12 mouse cellular contexts compared by ENCODE assay signal in the genomic region with DNA sequence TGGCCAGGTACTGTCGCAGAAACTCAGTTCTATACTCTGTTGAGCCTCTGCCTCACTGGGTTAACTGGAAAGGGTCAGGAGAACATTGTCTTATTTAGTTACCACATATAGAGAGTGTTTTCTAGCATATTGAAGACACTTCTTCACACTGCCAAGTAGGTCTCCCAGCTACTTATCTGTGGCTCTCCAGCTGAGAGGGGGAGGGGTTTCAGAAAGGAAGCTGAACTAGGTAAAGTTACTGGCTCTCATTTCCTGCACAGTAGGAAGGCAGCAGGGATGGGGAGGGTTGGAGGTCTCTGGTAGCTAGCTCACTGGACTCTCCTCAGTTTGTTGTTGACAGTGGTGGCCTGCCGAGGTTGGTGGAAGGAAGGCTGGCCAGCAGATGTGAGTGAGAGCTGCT. TPM values are rescaled to one million over a fixed set of nuclear protein-coding genes. Genes with fewer than 3 reads are reported as not detected.
DNase-seq lines count a peak whose midpoint lies in the region; ATAC-seq and TF ChIP-seq lines count a peak whose summit lies in the region.
"Had no signal": no experiment of that assay in that cellular context is flagged by ENCODE, and none has a peak within 500 bp of the region (broad histone marks: within the 10 kb centered on the region; RNA-seq: fewer than 3 reads in every experiment).

No protein-coding gene starts in this region.

- no peaks in the 10 kb centered on the region for H3K27me3 ChIP-seq in kidney, embryonic 14.5 days (ENCODE audit: control insufficient read depth, insufficient read depth, low read length)
- H3K27me3 ChIP-seq in liver, postnatal 0 days (ENCODE audit: insufficient read depth, low read length), result no peaks in the 10 kb centered on the region
- H3K27me3 ChIP-seq in forebrain, embryonic 16.5 days (replicated peaks; ENCODE audit: control insufficient read depth, insufficient read depth, low read length), result no peaks in the 10 kb centered on the region
- H3K27me3 ChIP-seq: embryonic facial prominence, embryonic 13.5 days; limb, embryonic 12.5 days had no signal

- H3K27ac ChIP-seq in kidney, embryonic 14.5 days (ENCODE audit: low read depth, low read length), result no peak overlapping the region
- no peak overlapping the region for H3K27ac ChIP-seq in liver, postnatal 0 days (ENCODE audit: low read depth)
- H3K27ac ChIP-seq in forebrain, embryonic 16.5 days (ENCODE audit: low read length), result no peak overlapping the region
- H3K27ac ChIP-seq: embryonic facial prominence, embryonic 13.5 days; kidney, postnatal 0 days; limb, embryonic 12.5 days had no signal

- peak; percentile 27 to 30 for DNase-seq in kidney, postnatal 36 days
- DNase-seq in liver, postnatal 0 days, result no peak
- DNase-seq in ovary, postnatal 14 days (ENCODE audit: low spot score), result no peak
- no peak for DNase-seq in layer of hippocampus, adult 8-10 months (ENCODE audit: low spot score in 2 of 2)
- DNase-seq: retina, postnatal 1 day had no signal

- no peak overlapping the region for H3K4me2 ChIP-seq in kidney, embryonic 14.5 days (replicated peaks; ENCODE audit: low read depth, low read length)
- H3K4me2 ChIP-seq in liver, postnatal 0 days (ENCODE audit: low read depth, low read length), result no peak overlapping the region
- H3K4me2 ChIP-seq in forebrain, embryonic 16.5 days (ENCODE audit: low read length), result no peak overlapping the region
- H3K4me2 ChIP-seq: embryonic facial prominence, embryonic 13.5 days; limb, embryonic 12.5 days had no signal

- TF ChIP-seq CTCF in liver, postnatal 0 days (IDR thresholded peaks at IDR 0.05; ENCODE audit: low read depth), result no peak

- H3K9me3 ChIP-seq in kidney, embryonic 14.5 days (ENCODE audit: control insufficient read depth, low read length), result no peaks in the 10 kb centered on the region
- no peaks in the 10 kb centered on the region for H3K9me3 ChIP-seq in liver, postnatal 0 days (ENCODE audit: low read length)
- H3K9me3 ChIP-seq in forebrain, embryonic 16.5 days (ENCODE audit: control insufficient read depth, low read length), result no peaks in the 10 kb centered on the region
- H3K9me3 ChIP-seq: embryonic facial prominence, embryonic 13.5 days; limb, embryonic 12.5 days had no signal

- H3K4me1 ChIP-seq in kidney, embryonic 14.5 days (ENCODE audit: control insufficient read depth, insufficient read depth, low read length), result peaks cover 9% of the 10 kb centered on the region; the same call in 1 of the 2 replicates
- H3K4me1 ChIP-seq in liver, postnatal 0 days (ENCODE audit: insufficient read depth), result peaks cover 45% of the 10 kb centered on the region
- peaks cover 3% of the 10 kb centered on the region; the same call in 1 of the 2 replicates for H3K4me1 ChIP-seq in forebrain, embryonic 16.5 days (replicated peaks; ENCODE audit: control insufficient read depth, insufficient read depth, low read length)

- WGBS in kidney, embryonic 14.5 days, result 53% methylated on average over 2 of the region's 2 CpGs
- WGBS in liver, postnatal 0 days (ENCODE audit: insufficient replicate concordance), result 37% methylated on average over 2 of the region's 2 CpGs
- 51% methylated on average over 2 of the region's 2 CpGs for WGBS in forebrain, embryonic 16.5 days

- ATAC-seq in kidney, embryonic 14.5 days (ENCODE audit: low FRiP score, low TSS enrichment), result no peak
- peak; percentile 40 for ATAC-seq in CD4-positive, CD25-positive, alpha-beta regulatory T cell, adult 4 months
- ATAC-seq in common myeloid progenitor, adult 5-6 weeks (replicated peaks; ENCODE audit: low read depth, poor library complexity, severe bottlenecking), result peak; percentile 65
- ATAC-seq in liver, postnatal 0 days, result no peak
- no peak for ATAC-seq in forebrain, embryonic 16.5 days

- no peaks in the 10 kb centered on the region for H3K36me3 ChIP-seq in kidney, embryonic 14.5 days (ENCODE audit: control insufficient read depth, insufficient read depth, low read length)
- H3K36me3 ChIP-seq in liver, postnatal 0 days (replicated peaks; ENCODE audit: insufficient read depth, low read length), result 0 out of 2 replicates have a peak, but pooled peaks cover 3% of the 10 kb centered on the region
- H3K36me3 ChIP-seq in forebrain, embryonic 16.5 days (ENCODE audit: control insufficient read depth, insufficient read depth), result no peaks in the 10 kb centered on the region
- H3K36me3 ChIP-seq: embryonic facial prominence, embryonic 13.5 days; limb, embryonic 12.5 days had no signal

- TF ChIP-seq EP300 in liver, postnatal 0 days (IDR thresholded peaks at IDR 0.05; ENCODE audit: low read depth), result no peak

- no peak overlapping the region for H3K4me3 ChIP-seq in kidney, embryonic 14.5 days (ENCODE audit: low read length)
- no peak overlapping the region for H3K4me3 ChIP-seq in liver, postnatal 0 days (ENCODE audit: low read depth, low read length)
- no peak overlapping the region for H3K4me3 ChIP-seq in forebrain, embryonic 16.5 days (replicated peaks; ENCODE audit: low read length)
- H3K4me3 ChIP-seq: embryonic facial prominence, embryonic 13.5 days; limb, embryonic 12.5 days had no signal

- no peak overlapping the region for H3K9ac ChIP-seq in kidney, embryonic 14.5 days (ENCODE audit: low read depth, low read length)
- 0 out of 2 replicates have a peak overlapping the region, but pooled peaks have one; percentile 11 for H3K9ac ChIP-seq in liver, postnatal 0 days (replicated peaks)
- H3K9ac ChIP-seq in forebrain, embryonic 16.5 days (replicated peaks; ENCODE audit: low read depth, low read length), result no peak overlapping the region
- H3K9ac ChIP-seq: embryonic facial prominence, embryonic 13.5 days; limb, embryonic 12.5 days had no signal

RNA-seq across cellular contexts. Expression of a gene that starts 31.2 kb away (rescaled TPM):
- 6.4 and 7.8 TPM in 2 replicates for polyA plus RNA-seq in kidney, embryonic 14.5 days (2014; fragmentation: Nextera tagmentation; extraction: Ambion mirVana)
- 10 to 100 TPM; 37.1 to 38.9 TPM for polyA plus RNA-seq in CD4-positive, CD25-positive, alpha-beta regulatory T cell, adult 4 months (2017; shearing (Covaris generic))
- 1.3 and 1.6 TPM in 2 replicates for total RNA-seq in common myeloid progenitor, adult 5-6 weeks (2017)
- 3.5 and 3.7 TPM in 2 replicates for polyA plus RNA-seq in liver, postnatal 0 days (2015; fragmentation: Nextera tagmentation; extraction: Ambion mirVana)
- polyA plus RNA-seq in forebrain, embryonic 16.5 days (2015; fragmentation: Nextera tagmentation; extraction: Ambion mirVana), result 3.7 and 4.0 TPM in 2 replicates
- 10 to 100 TPM; 20.2 to 23.1 (median 22.8) TPM for total RNA-seq in layer of hippocampus, adult 8-10 months (2022)

Comparison
In these comparisons a context has a peak if more than half of its experiments do, and no peak if none do; other contexts are left out.
1. DNase-seq: peak in kidney, postnatal 36 days (2 of 2); none in liver, postnatal 0 days (single experiment), ovary, postnatal 14 days (single experiment) and layer of hippocampus, adult 8-10 months (0 of 2).
2. ATAC-seq: peak in CD4-positive, CD25-positive, alpha-beta regulatory T cell, adult 4 months (single experiment) and common myeloid progenitor, adult 5-6 weeks (single experiment); none in kidney, embryonic 14.5 days (single experiment), liver, postnatal 0 days (single experiment) and forebrain, embryonic 16.5 days (single experiment).